Mouse (Mus musculus) macrophage (primary cell): Measurements from ENCODE around the gene Map3k12. TPM values are rescaled to one million over a fixed set of nuclear protein-coding genes. Genes with fewer than 3 reads are reported as not detected.

ENCODE experiments used
- H3K27ac ChIP-seq: fragments of 350-480 bp; formaldehyde crosslinking; 2 replicates; pipeline ENCODE4 v1.9.0; 2021
- H3K36me3 ChIP-seq: fragments of 350-480 bp; formaldehyde crosslinking; 2 replicates; pipeline ENCODE4 v1.9.0; 2021; ENCODE audit errors: inconsistent target
- H3K4me3 ChIP-seq: fragments of 350-480 bp; formaldehyde crosslinking; 2 replicates; pipeline ENCODE4 v1.9.0; 2021; ENCODE audit errors: inconsistent target
- H3K79me2 ChIP-seq: fragments of 350-480 bp; formaldehyde crosslinking; 2 replicates; pipeline ENCODE4 v1.9.0; 2021; ENCODE audit errors: inconsistent target
- WGBS: methylation state at CpG from one replicate; pipeline ENCODE4 v1.1.7; 2026; ENCODE audit warnings: inconsistent platforms; ENCODE audit not compliant: missing documents; 5-methylcytosine and 5-hydroxymethylcytosine counted together
- polyA plus RNA-seq: library from polyadenylated mRNA; stranded (reverse); fragments of 250-400 nt; gene quantifications from 3 replicates; pipeline ENCODE4 v1.2.4, GENCODE M21; 2018; ENCODE audit warnings: inconsistent platforms

Map3k12 gene
- polyA plus RNA-seq, 1 experiment from 2014 or later: 4.7 TPM

- WGBS: 0% methylated on average over 17 of the region's 40 CpGs
- Histone ChIP-seq H3K79me2 (peaks cover 42% of the 10 kb centered on the region), H3K4me3 (peak within 1 kb of the TSS; percentile 62), H3K27ac (peak within 1 kb of the TSS; percentile 75), H3K36me3 (peaks cover 31% of the 10 kb centered on the region; the same call in 1 of the 2 replicates)
Measured at GRCm38 (mm10) chr15:102470183-102470604, 46.7 kb downstream of the Map3k12 start, which contains the start of gene Pcbp2. Gene Pcbp2, plus strand, starts transcription at chr15:102470539.

GRCm38 (mm10) chr15:102468675-102469370 is 48.0 kb downstream of the Map3k12 start:
- peaks cover 28% of the 10 kb centered on the region for H3K79me2 ChIP-seq
- WGBS: 98% methylated on average over 9 of the region's 9 CpGs
- no peak overlapping the region for H3K27ac ChIP-seq
- peaks cover 18% of the 10 kb centered on the region; the same call in 1 of the 2 replicates for H3K36me3 ChIP-seq
- no peak overlapping the region for H3K4me3 ChIP-seq

- no peak overlapping the region for H3K4me3 ChIP-seq
- H3K36me3 ChIP-seq: peaks cover 28% of the 10 kb centered on the region; the same call in 1 of the 2 replicates
Measured at GRCm38 (mm10) chr15:102463666-102464065, 53.2 kb downstream of the Map3k12 start.

GRCm38 (mm10) chr15:102461430-102462075 is 55.3 kb downstream of the Map3k12 start:
- H3K4me3 ChIP-seq: peak overlapping the region; percentile 90; the same call in 1 of the 2 replicates
- WGBS: 77% methylated on average over 7 of the region's 9 CpGs
- peak overlapping the region; percentile 59 for H3K27ac ChIP-seq
- H3K36me3 ChIP-seq: peaks cover 19% of the 10 kb centered on the region; the same call in 1 of the 2 replicates
- H3K79me2 ChIP-seq: peaks cover 34% of the 10 kb centered on the region

More at GRCm38 (mm10) chr15:102463666-102464065, 53.2 kb downstream of the Map3k12 start:
- Histone ChIP-seq H3K79me2 (peaks cover 34% of the 10 kb centered on the region), H3K27ac (no peak overlapping the region)

GRCm38 (mm10) chr15:102460971-102461370 is 55.9 kb downstream of the Map3k12 start:
- Histone ChIP-seq H3K4me3 (peak overlapping the region; percentile 90), H3K79me2 (peaks cover 34% of the 10 kb centered on the region), H3K36me3 (peaks cover 17% of the 10 kb centered on the region; the same call in 1 of the 2 replicates), H3K27ac (peak overlapping the region; percentile 59)
- 1% methylated on average over 4 of the region's 4 CpGs for WGBS

- H3K27ac ChIP-seq: peak overlapping the region; percentile 59
- peak overlapping the region; percentile 90 for H3K4me3 ChIP-seq
- WGBS: 36% methylated on average over 11 of the region's 12 CpGs
- H3K36me3 ChIP-seq: peaks cover 13% of the 10 kb centered on the region; the same call in 1 of the 2 replicates
- H3K79me2 ChIP-seq: peaks cover 34% of the 10 kb centered on the region
Measured at GRCm38 (mm10) chr15:102460409-102460808, 56.5 kb downstream of the Map3k12 start.

GRCm38 (mm10) chr15:102459847-102460246 is 57.0 kb downstream of the Map3k12 start:
- Histone ChIP-seq H3K36me3 (peaks cover 13% of the 10 kb centered on the region; the same call in 1 of the 2 replicates), H3K4me3 (peak overlapping the region; percentile 90), H3K79me2 (peaks cover 34% of the 10 kb centered on the region), H3K27ac (peak overlapping the region; percentile 59)
- 3% methylated on average over 5 of the region's 5 CpGs for WGBS

- peaks cover 34% of the 10 kb centered on the region for H3K79me2 ChIP-seq
- H3K4me3 ChIP-seq: peak overlapping the region; percentile 90
- peak overlapping the region; percentile 59 for H3K27ac ChIP-seq
- WGBS: 15% methylated on average over 6 of the region's 6 CpGs
- H3K36me3 ChIP-seq: peaks cover 13% of the 10 kb centered on the region; the same call in 1 of the 2 replicates
Measured at GRCm38 (mm10) chr15:102459381-102459780, 57.5 kb downstream of the Map3k12 start.

GRCm38 (mm10) chr15:102458904-102459317 is 58.0 kb downstream of the Map3k12 start, which contains the start of gene Prr13:
Gene Prr13, plus strand, starts transcription at chr15:102459028.
- peak within 1 kb of the TSS; percentile 59 for H3K27ac ChIP-seq
- 3% methylated on average over 19 of the region's 19 CpGs for WGBS
- H3K4me3 ChIP-seq: peak within 1 kb of the TSS; percentile 90
- peaks cover 13% of the 10 kb centered on the region; the same call in 1 of the 2 replicates for H3K36me3 ChIP-seq
- peaks cover 34% of the 10 kb centered on the region for H3K79me2 ChIP-seq

GRCm38 (mm10) chr15:102458050-102458736 is 58.7 kb downstream of the Map3k12 start:
- peak overlapping the region; percentile 90 for H3K4me3 ChIP-seq
- H3K79me2 ChIP-seq: peaks cover 34% of the 10 kb centered on the region
- H3K27ac ChIP-seq: peak overlapping the region; percentile 59
- 7% methylated on average over 3 of the region's 5 CpGs for WGBS
- peaks cover 10% of the 10 kb centered on the region; the same call in 1 of the 2 replicates for H3K36me3 ChIP-seq

GRCm38 (mm10) chr15:102455993-102456392 is 60.9 kb downstream of the Map3k12 start:
- WGBS: 71% methylated on average over 6 of the region's 6 CpGs
- no peak overlapping the region for H3K27ac ChIP-seq
- no peak overlapping the region for H3K4me3 ChIP-seq
- peaks cover 20% of the 10 kb centered on the region for H3K79me2 ChIP-seq
- no peaks in the 10 kb centered on the region for H3K36me3 ChIP-seq

- 89% methylated on average over 26 of the region's 26 CpGs for WGBS
- H3K36me3 ChIP-seq: no peaks in the 10 kb centered on the region
- H3K27ac ChIP-seq: no peak overlapping the region
- no peak overlapping the region for H3K4me3 ChIP-seq
- no peaks in the 10 kb centered on the region for H3K79me2 ChIP-seq
Measured at GRCm38 (mm10) chr15:102451666-102452430, 65.0 kb downstream of the Map3k12 start.

- Histone ChIP-seq H3K4me3 (no peak overlapping the region), H3K27ac (no peak overlapping the region), H3K36me3 (no peaks in the 10 kb centered on the region), H3K79me2 (no peaks in the 10 kb centered on the region)
- 59% methylated on average over 7 of the region's 7 CpGs for WGBS
Measured at GRCm38 (mm10) chr15:102450928-102451327, 65.9 kb downstream of the Map3k12 start.

- 85% methylated on average over 8 of the region's 8 CpGs for WGBS
- Histone ChIP-seq H3K4me3 (no peak overlapping the region), H3K79me2 (no peaks in the 10 kb centered on the region), H3K27ac (no peak overlapping the region), H3K36me3 (no peaks in the 10 kb centered on the region)
Measured at GRCm38 (mm10) chr15:102449366-102449765, 67.5 kb downstream of the Map3k12 start.
